Mouse (Mus musculus): ENCODE data around the gene Btg3. TPM values are rescaled to one million over a fixed set of nuclear protein-coding genes. Genes with fewer than 3 reads are reported as not detected.

Btg3 gene
- polyA plus RNA-seq, 1 experiment, result 17.0 TPM

DNA sequence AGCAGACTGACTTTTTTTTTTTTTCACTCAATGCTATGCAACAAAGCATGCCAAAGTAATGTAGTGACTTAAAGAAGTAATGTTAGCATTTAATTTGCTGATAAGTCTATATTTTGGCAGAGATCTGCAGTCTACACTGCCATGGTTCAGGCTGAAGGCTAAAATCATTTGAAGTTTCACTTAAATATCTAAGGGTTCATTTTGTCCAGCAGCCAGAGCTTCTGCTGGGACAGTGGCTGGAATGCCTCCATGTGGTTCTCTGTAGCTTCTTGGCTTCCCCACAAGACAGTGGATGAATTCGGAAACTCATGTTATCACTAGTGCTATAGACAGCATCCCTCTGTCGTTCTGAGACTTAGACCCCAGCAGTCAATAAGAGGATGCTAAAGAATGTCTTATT is 29.7 kb upstream of the Btg3 start:
- TF ChIP-seq TCF12 (IDR thresholded peaks at IDR 0.05; ENCODE audit: insufficient read depth, poor library complexity, severe bottlenecking) (no peak), REST (IDR thresholded peaks at IDR 0.05; ENCODE audit: insufficient read depth, insufficient read length) (no peak), SRF (IDR thresholded peaks at IDR 0.05; ENCODE audit: control insufficient read depth, insufficient read length, low read depth) (no peak), POLR2AphosphoS2 (IDR thresholded peaks at IDR 0.05; ENCODE audit: insufficient read length, low read depth) (no peak), TCF3 (IDR thresholded peaks at IDR 0.05; ENCODE audit: insufficient read length, low read depth) (no peak), POLR2A (IDR thresholded peaks at IDR 0.05; ENCODE audit: insufficient read length, low read depth) (no peak), MYOD1 (IDR thresholded peaks at IDR 0.05; ENCODE audit: control insufficient read depth in 1 of 3, insufficient read length in 2 of 3, low read depth in 2 of 3) (no peak), E2F4 (IDR thresholded peaks at IDR 0.05; ENCODE audit: insufficient read depth) (no peak), CEBPB (IDR thresholded peaks at IDR 0.05; ENCODE audit: insufficient read depth, poor library complexity, severe bottlenecking) (no peak), MYOG (IDR thresholded peaks at IDR 0.05; ENCODE audit: control insufficient read depth in 1 of 3, insufficient read depth in 1 of 3, insufficient read length in 2 of 3, low read depth in 2 of 3) (no peak)
- Histone ChIP-seq H3K4me3 (no peak overlapping the region), H3K79me2 (ENCODE audit: control insufficient read depth, insufficient read depth) (no peaks in the 10 kb centered on the region), H3K36me3 (ENCODE audit: control insufficient read depth, insufficient read depth) (no peaks in the 10 kb centered on the region), H3ac (ENCODE audit: control insufficient read depth, insufficient read length) (no peak overlapping the region), H3K27me3 (ENCODE audit: control insufficient read depth, insufficient read depth, insufficient read length) (no peaks in the 10 kb centered on the region), H3K4me2 (ENCODE audit: low read depth) (no peak overlapping the region)

DNA sequence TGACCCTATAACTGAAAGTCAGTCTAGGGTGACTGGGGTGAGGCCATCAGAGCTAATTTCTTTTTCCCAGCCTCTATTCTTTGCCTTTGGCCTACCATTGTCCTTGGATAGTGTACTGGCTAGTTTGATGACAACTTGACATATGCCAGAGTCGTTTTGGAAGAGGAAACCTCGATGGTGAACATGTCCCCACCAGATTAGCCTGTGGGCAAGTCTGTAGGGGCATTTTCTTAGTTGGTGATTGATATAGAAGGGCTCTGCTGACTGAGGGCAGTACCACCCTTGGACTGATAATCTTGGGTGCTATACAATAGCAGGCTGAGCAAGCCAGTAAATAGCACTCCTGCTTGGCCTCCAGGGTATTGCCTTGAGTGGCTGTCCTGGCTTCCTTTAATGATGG is 25.3 kb upstream of the Btg3 start:
- no peaks in the 10 kb centered on the region for H3K27me3 ChIP-seq (ENCODE audit: control insufficient read depth, insufficient read depth, insufficient read length)
- TF ChIP-seq USF1 (IDR thresholded peaks at IDR 0.05; ENCODE audit: low read depth) (no peak), REST (IDR thresholded peaks at IDR 0.05; ENCODE audit: insufficient read depth, insufficient read length) (no peak), POLR2A (IDR thresholded peaks at IDR 0.05; ENCODE audit: insufficient read length, low read depth) (no peak), SRF (IDR thresholded peaks at IDR 0.05; ENCODE audit: control insufficient read depth, insufficient read length, low read depth) (no peak), TCF12 (IDR thresholded peaks at IDR 0.05; ENCODE audit: insufficient read depth, poor library complexity, severe bottlenecking) (no peak), E2F4 (IDR thresholded peaks at IDR 0.05; ENCODE audit: insufficient read depth) (no peak), TCF3 (IDR thresholded peaks at IDR 0.05; ENCODE audit: insufficient read length, low read depth) (no peak), MYOG (IDR thresholded peaks at IDR 0.05; ENCODE audit: control insufficient read depth in 1 of 3, insufficient read depth in 1 of 3, insufficient read length in 2 of 3, low read depth in 2 of 3) (no peak), CEBPB (IDR thresholded peaks at IDR 0.05; ENCODE audit: insufficient read depth, poor library complexity, severe bottlenecking) (no peak), MYOD1 (IDR thresholded peaks at IDR 0.05; ENCODE audit: control insufficient read depth in 1 of 3, insufficient read length in 2 of 3, low read depth in 2 of 3) (no peak), POLR2AphosphoS2 (IDR thresholded peaks at IDR 0.05; ENCODE audit: insufficient read length, low read depth) (no peak), MAX (IDR thresholded peaks at IDR 0.05; ENCODE audit: low read depth) (no peak)
- H3K79me2 ChIP-seq (ENCODE audit: control insufficient read depth, insufficient read depth), result no peaks in the 10 kb centered on the region
- H3ac ChIP-seq (ENCODE audit: control insufficient read depth, insufficient read length), result no peak overlapping the region
- H3K4me3 ChIP-seq, result no peak overlapping the region
- H3K4me2 ChIP-seq (ENCODE audit: low read depth), result no peak overlapping the region
- no peaks in the 10 kb centered on the region for H3K36me3 ChIP-seq (ENCODE audit: control insufficient read depth, insufficient read depth)

DNA sequence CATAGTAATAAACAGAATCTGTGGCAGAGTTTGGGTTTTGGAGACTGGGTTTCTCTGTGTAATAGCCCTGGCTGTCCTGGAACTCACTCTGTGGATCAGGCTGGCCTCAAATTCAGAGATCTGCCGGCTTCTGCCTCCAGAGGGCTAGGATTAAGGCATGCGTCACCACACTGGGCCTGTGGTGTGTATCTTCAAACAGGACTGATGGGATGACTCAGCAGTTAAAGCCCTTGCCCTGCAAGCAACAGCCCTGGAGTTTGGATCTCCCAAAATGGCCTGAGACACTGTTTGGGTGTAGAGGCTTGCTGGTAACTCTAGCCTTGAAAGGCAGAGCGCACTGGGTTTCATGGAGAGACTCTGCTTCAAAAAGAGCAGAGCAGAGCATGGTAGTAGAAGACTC is 22.4 kb upstream of the Btg3 start:
- no peak for TF ChIP-seq TCF3 (IDR thresholded peaks at IDR 0.05; ENCODE audit: insufficient read length, low read depth)
- no peak for TF ChIP-seq MYOG (IDR thresholded peaks at IDR 0.05; ENCODE audit: control insufficient read depth in 1 of 3, insufficient read depth in 1 of 3, insufficient read length in 2 of 3, low read depth in 2 of 3)
- Histone ChIP-seq H3K36me3 (ENCODE audit: control insufficient read depth, insufficient read depth) (no peaks in the 10 kb centered on the region), H3K4me3 (no peak overlapping the region), H3K4me2 (ENCODE audit: low read depth) (no peak overlapping the region), H3K79me2 (ENCODE audit: control insufficient read depth, insufficient read depth) (no peaks in the 10 kb centered on the region), H3ac (ENCODE audit: control insufficient read depth, insufficient read length) (no peak overlapping the region), H3K27me3 (ENCODE audit: control insufficient read depth, insufficient read depth, insufficient read length) (no peaks in the 10 kb centered on the region)

DNA sequence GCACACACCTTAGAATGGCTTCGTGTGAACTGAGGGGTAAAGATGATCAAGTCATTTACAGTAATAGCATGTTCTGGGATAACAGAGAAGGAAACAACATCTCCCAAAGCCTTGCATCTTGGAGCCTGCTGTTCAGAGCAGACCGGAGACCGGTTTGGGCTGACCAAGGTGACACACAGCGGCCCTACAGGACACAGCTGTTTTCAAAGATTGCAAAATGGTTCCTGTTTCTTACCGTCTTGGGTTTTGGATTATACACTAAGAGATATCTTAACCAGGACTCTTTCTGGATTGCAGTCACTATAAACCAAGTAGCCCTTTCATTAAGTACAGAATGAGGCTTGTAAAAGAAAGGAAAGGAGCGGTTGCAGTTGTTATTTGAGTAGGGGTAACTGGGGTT is 21.7 kb upstream of the Btg3 start:
- Histone ChIP-seq H3K4me2 (ENCODE audit: low read depth) (no peak overlapping the region), H3K27me3 (ENCODE audit: control insufficient read depth, insufficient read depth, insufficient read length) (no peaks in the 10 kb centered on the region), H3K4me3 (no peak overlapping the region), H3K79me2 (ENCODE audit: control insufficient read depth, insufficient read depth) (no peaks in the 10 kb centered on the region), H3ac (ENCODE audit: control insufficient read depth, insufficient read length) (no peak overlapping the region), H3K36me3 (ENCODE audit: control insufficient read depth, insufficient read depth) (no peaks in the 10 kb centered on the region)
- no peak for TF ChIP-seq MYOG (IDR thresholded peaks at IDR 0.05; ENCODE audit: control insufficient read depth in 1 of 3, insufficient read depth in 1 of 3, insufficient read length in 2 of 3, low read depth in 2 of 3)
- no peak for TF ChIP-seq TCF3 (IDR thresholded peaks at IDR 0.05; ENCODE audit: insufficient read length, low read depth)
- no peak for TF ChIP-seq REST (IDR thresholded peaks at IDR 0.05; ENCODE audit: insufficient read depth, insufficient read length)

DNA sequence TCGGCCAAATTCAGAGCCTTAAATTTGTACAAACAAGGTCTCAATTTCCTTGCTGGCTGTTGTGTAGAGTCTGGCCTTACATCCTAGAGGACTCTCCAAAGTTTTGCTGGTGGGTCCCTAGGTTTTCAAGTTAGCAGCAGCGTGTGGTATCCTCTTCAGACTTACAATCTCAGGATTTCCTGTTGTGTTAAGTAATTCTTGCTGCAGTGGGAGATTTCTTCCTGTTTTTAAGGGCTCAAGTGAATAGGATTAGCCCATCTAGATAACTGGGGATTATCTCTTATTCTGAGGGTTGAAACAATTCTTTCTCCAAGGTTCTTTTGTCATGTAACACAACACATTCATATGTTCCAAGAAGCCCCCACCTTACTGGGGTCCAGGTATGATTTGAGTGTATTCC is 14.4 kb upstream of the Btg3 start:
- TF ChIP-seq CEBPB (IDR thresholded peaks at IDR 0.05; ENCODE audit: insufficient read depth, poor library complexity, severe bottlenecking) (no peak), TCF12 (IDR thresholded peaks at IDR 0.05; ENCODE audit: insufficient read depth, poor library complexity, severe bottlenecking) (no peak)
- no peak overlapping the region for H3K4me3 ChIP-seq

DNA sequence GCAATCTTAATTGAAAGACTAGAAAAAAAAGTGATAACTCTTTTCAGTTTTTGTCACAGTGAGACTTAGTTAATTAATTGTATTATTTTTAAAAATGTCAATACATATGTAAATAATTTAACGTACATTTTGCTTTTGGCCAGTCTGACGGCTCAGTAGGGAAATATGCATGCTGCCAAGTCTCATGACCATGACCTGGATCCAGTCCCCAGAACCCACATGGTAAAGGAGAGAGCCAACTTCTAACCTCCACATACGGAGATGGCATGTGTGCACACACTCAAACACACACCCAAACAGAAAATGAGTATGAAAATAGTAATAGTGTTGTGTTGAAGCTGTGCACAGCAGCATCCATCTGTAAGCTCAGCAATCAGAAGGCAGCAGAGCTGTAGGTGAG is 13.0 kb upstream of the Btg3 start:
- TF ChIP-seq USF1 (IDR thresholded peaks at IDR 0.05; ENCODE audit: low read depth) (no peak), REST (IDR thresholded peaks at IDR 0.05; ENCODE audit: insufficient read depth, insufficient read length) (no peak), POLR2AphosphoS2 (IDR thresholded peaks at IDR 0.05; ENCODE audit: insufficient read length, low read depth) (no peak), TCF3 (IDR thresholded peaks at IDR 0.05; ENCODE audit: insufficient read length, low read depth) (no peak), MAX (IDR thresholded peaks at IDR 0.05; ENCODE audit: low read depth) (no peak), POLR2A (IDR thresholded peaks at IDR 0.05; ENCODE audit: insufficient read length, low read depth) (no peak), E2F4 (IDR thresholded peaks at IDR 0.05; ENCODE audit: insufficient read depth) (no peak), TCF12 (IDR thresholded peaks at IDR 0.05; ENCODE audit: insufficient read depth, poor library complexity, severe bottlenecking) (no peak), CEBPB (IDR thresholded peaks at IDR 0.05; ENCODE audit: insufficient read depth, poor library complexity, severe bottlenecking) (no peak), MYOD1 (IDR thresholded peaks at IDR 0.05; ENCODE audit: control insufficient read depth in 1 of 3, insufficient read length in 2 of 3, low read depth in 2 of 3) (no peak), SRF (IDR thresholded peaks at IDR 0.05; ENCODE audit: control insufficient read depth, insufficient read length, low read depth) (no peak), MYOG (IDR thresholded peaks at IDR 0.05; ENCODE audit: control insufficient read depth in 1 of 3, insufficient read depth in 1 of 3, insufficient read length in 2 of 3, low read depth in 2 of 3) (no peak)
- Histone ChIP-seq H3ac (ENCODE audit: control insufficient read depth, insufficient read length) (no peak overlapping the region), H3K79me2 (ENCODE audit: control insufficient read depth, insufficient read depth) (no peaks in the 10 kb centered on the region), H3K36me3 (ENCODE audit: control insufficient read depth, insufficient read depth) (no peaks in the 10 kb centered on the region), H3K4me3 (no peak overlapping the region), H3K4me2 (ENCODE audit: low read depth) (no peak overlapping the region), H3K27me3 (ENCODE audit: control insufficient read depth, insufficient read depth, insufficient read length) (no peaks in the 10 kb centered on the region)

More for the DNA sequence above, 14.4 kb upstream of the Btg3 start:
- Histone ChIP-seq H3ac (ENCODE audit: control insufficient read depth, insufficient read length) (no peak overlapping the region), H3K36me3 (ENCODE audit: control insufficient read depth, insufficient read depth) (no peaks in the 10 kb centered on the region), H3K27me3 (ENCODE audit: control insufficient read depth, insufficient read depth, insufficient read length) (no peaks in the 10 kb centered on the region), H3K79me2 (ENCODE audit: control insufficient read depth, insufficient read depth) (no peaks in the 10 kb centered on the region), H3K4me2 (ENCODE audit: low read depth) (no peak overlapping the region)
